Mouse (Mus musculus) spleen, postnatal 10 days (tissue): ENCODE data around the gene Agap1.

Source experiments
- DNase-seq, 2 experiments: peaks; one replicate each; pipeline ENCODE4 v3.0.0; 2021 to 2022; ENCODE audit warnings: low spot score in 2 of 2

Gene Agap1

GRCm38 (mm10) chr1:89543312-89543711 is 88.7 kb downstream of the Agap1 start:
- DNase-seq, result no peak

- no peak for DNase-seq
These were observed 89.5 kb downstream of the Agap1 start for GRCm38 (mm10) chr1:89544094-89544493.

- DNase-seq, result no peak
These were observed 90.5 kb downstream of the Agap1 start for GRCm38 (mm10) chr1:89545099-89545498.

DNA sequence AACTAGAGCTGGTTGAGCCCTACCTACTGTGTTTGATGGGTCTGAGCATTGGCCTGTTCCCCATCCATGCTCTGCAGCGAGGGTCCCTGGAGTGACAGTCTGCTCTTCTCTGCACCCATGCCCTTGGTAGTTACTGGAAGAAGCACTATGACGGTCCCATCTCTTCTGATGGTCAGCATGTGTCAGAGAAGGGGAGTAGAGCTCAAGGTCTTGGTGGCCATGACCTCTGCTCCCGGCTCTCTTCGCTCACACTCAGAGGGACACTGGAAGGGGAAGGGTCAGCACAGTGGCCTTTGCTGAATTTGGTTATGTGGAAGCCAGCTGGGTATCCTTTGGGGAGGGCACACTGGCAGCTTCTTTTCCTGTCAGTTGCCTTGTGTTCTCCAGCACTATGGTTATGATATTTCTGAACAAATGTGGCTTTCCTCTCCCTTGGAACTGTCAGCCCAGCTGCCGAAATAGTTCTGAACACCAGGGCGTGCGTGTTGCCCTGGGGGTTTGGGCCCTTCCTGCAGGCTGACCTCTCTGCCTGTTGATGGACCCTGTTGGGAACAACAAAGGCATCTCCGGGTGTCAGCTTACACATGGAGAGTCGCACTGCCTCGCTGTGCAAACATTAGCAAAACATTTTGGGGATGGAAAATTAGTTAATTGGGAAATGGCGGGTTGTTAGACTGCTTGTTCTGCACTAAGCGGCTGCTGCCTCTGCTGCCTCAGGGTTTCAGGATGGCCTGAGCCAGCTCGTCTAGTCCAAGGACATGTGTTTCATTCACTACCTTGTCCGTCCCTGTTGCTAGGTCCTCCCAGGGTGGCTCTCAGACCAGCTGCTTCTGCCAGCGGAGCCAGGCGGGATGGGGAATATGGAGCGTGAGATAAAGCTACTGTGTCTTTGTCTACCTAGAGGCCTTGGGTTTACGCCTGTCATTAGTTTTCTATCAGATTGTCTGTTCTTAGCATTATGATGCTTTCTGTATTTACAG is 93.2 kb downstream of the Agap1 start:
- no peak for DNase-seq

- no peak for DNase-seq
These were observed 95.7 kb downstream of the Agap1 start for GRCm38 (mm10) chr1:89550061-89550869.

DNA sequence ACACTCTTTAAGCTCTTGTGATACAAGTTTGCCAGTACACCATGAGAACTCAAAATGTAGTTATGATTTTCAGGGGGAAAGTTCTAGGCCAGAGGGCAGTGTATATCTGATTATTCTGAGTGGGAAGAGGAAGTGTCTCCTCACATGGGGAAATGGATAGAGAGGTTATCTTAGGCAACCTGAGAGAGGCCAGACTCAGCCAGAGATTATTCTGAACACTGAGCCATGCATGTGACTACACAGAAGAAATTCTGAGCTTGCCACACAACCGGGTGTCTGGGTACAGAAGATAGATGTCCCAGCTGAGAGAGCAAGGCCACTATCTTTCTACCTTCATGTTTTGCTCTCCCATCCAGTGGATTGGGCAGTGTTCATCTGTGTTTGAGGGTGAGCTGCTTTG is 97.9 kb downstream of the Agap1 start:
- DNase-seq, result no peak

GRCm38 (mm10) chr1:89553791-89554190 is 99.2 kb downstream of the Agap1 start:
- no peak for DNase-seq

- DNase-seq, result no peak
These were observed 100.6 kb downstream of the Agap1 start for GRCm38 (mm10) chr1:89554969-89555856.

DNA sequence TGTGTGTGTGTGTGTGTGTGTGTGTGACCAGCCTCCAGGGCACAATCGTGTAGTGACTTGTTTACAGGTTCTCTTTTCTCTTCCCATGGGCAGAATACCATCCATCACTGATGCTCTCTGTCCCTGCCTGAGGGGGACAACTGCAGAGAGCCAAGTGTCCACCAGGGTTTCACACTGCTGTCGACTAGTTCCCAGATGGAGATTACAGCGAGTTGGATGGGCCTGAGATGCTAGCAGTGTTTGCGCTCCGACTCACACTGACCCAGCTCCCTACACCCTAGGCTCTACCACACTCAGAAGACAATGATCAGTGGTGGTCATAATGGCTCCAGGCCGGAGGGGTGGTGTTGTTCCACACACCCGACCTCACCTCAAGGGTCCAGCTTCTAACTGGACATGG is 101.4 kb downstream of the Agap1 start:
- no peak for DNase-seq

GRCm38 (mm10) chr1:89557401-89557800 is 102.8 kb downstream of the Agap1 start:
- DNase-seq, result no peak

DNA sequence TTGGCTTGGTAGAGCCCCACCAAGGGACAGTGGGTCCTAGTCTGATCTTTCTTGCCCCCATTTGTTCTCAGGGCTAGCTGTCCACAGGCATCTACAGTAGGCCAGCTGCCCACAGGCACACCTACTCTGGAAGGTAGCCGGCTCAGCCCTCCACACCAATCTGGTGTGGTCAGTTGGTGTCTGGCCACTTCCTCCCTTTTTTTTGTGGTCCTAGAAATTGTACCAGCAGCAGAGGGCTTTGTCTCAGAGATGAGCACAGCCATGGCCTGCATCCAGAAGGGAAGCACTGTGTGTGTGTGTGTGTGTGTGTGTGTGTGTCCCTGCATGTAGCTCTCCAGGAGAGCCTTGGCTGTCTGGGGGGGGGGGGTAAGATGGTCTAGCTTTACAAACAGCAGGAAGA is 103.5 kb downstream of the Agap1 start:
- no peak for DNase-seq

- DNase-seq, result no peak
These were observed 108.8 kb downstream of the Agap1 start for GRCm38 (mm10) chr1:89563399-89563798.

DNA sequence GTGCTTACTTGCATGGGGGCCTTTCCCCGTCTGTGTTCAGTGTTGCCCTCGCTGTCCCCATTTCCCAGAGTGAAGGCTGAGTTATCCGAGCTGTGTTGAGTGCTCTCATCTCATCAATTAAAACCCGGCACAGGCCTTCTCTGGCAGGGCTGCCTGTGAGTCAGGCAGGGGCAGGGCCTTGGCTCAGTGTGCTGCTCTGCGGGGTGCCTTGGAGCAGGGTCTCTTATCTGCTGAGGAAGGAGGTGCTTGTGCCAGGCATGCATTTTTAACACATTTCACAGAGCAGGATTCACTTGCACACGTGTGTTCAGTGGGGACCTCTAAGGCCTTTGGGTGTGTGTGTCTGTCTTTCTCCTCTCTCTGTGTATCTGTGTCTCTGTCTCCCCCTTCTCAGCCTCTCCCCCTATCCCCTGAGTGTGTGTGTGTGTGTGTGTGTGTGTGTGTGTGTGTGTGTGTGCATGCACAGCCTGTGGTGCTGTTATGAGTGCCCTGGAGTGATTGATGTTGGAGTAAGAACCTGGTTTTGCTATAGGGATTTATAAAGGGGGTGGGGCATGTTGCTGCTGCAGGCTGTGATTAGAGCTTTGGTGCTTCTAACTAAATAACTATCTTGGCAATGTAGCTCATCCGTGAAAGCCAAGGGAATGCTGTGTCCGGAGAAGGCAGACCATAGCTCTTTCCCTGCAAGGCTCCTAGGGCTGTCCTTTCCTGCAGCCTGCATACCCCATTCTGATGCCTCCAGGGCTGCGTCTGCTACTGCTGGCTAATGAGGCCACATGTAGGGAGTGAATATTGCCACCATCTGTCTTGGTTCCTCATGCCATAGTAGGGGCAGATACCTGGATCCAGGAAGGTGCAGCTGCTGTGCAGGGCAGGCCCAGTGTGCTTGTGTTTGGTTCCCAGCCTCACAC is 112.2 kb downstream of the Agap1 start:
- no peak for DNase-seq

- no peak for DNase-seq
These were observed 114.2 kb downstream of the Agap1 start for GRCm38 (mm10) chr1:89568546-89569405.

- DNase-seq, result no peak
These were observed 116.1 kb downstream of the Agap1 start for GRCm38 (mm10) chr1:89570522-89571299.

DNA sequence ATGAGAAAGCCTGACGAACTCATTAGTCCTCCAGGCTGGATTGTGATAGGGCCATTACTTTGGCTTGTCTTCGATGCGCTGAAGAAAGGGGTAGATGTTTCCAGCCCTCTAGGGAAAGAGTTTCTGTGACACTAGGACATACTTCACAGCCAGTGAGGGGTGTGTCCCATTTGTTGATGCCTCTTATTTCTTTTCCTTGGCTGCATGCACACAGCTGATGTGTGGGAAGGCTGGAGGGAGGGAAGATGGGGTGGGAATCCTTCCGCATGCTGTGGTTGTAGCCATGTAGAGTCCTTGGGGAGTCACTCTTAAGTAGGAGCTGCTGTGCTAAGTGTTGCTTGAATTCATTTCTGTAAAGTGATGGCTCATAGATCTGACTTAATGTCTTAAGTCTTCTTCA is 118.9 kb downstream of the Agap1 start:
- DNase-seq, result no peak

GRCm38 (mm10) chr1:89574941-89575890 is 120.6 kb downstream of the Agap1 start:
- no peak for DNase-seq
